Mouse (Mus musculus) erythroid progenitor cell, adult 5-6 weeks (primary cell): ENCODE measurements around the gene Fpr-rs6. TPM values are rescaled to one million over a fixed set of nuclear protein-coding genes. Genes with fewer than 3 reads are reported as not detected.

Experiments used
- ATAC-seq: replicated peaks from 2 replicates; pipeline ENCODE4 v1.8.0; 2016; ENCODE audit warnings: moderate number of reproducible peaks, mild to moderate bottlenecking, moderate TSS enrichment, inconsistent platforms; ENCODE audit not compliant: poor library complexity, low FRiP score, severe bottlenecking
- total RNA-seq, 2 experiments: library from RNA; stranded (forward) in 1 of 2; stranded (reverse) in 1 of 2; fragments of 150-400 nt in 1 of 2; fragments of 186-747, 209-891 nt in 1 of 2; gene quantifications; 2 replicates each; pipeline versions ENCODE4 v1.2.3 to v1.2.4; 2015 to 2017; ENCODE audit warnings: low replicate concordance in 2 of 2

The Fpr-rs6 gene
- total RNA-seq (2015; ENCODE audit: low replicate concordance) (not detected in 2 replicates), total RNA-seq (2017; ENCODE audit: low replicate concordance) (not detected in 2 replicates)

GRCm38 (mm10) chr17:20182997-20183396, at the start of gene Fpr-rs6:
Gene Fpr-rs6, minus strand, starts transcription at chr17:20183097.
- no peak for ATAC-seq

Other genes with a start within 250 kb of the Fpr-rs6 start
- not detected in 2 replicates for gene Vmn2r104, start 134.8 kb downstream of the Fpr-rs6 start, total RNA-seq (2015; ENCODE audit: low replicate concordance)
- gene Vmn2r104, start 134.8 kb downstream of the Fpr-rs6 start, total RNA-seq (2017; ENCODE audit: low replicate concordance): not detected in 2 replicates
- gene Fpr-rs7, start 68.9 kb downstream of the Fpr-rs6 start, total RNA-seq (2015; ENCODE audit: low replicate concordance): not detected in 2 replicates
- not detected in 2 replicates for gene Fpr-rs7, start 68.9 kb downstream of the Fpr-rs6 start, total RNA-seq (2017; ENCODE audit: low replicate concordance)
- gene Vmn2r105, start 52.0 kb upstream of the Fpr-rs6 start, total RNA-seq (2015; ENCODE audit: low replicate concordance): not detected in 2 replicates
- gene Vmn2r105, start 52.0 kb upstream of the Fpr-rs6 start, total RNA-seq (2017; ENCODE audit: low replicate concordance): not detected in 2 replicates
- gene Vmn2r106, start 102.5 kb upstream of the Fpr-rs6 start, total RNA-seq (2015; ENCODE audit: low replicate concordance): not detected in 2 replicates
- gene Vmn2r106, start 102.5 kb upstream of the Fpr-rs6 start, total RNA-seq (2017; ENCODE audit: low replicate concordance): not detected in 2 replicates
- not detected in 2 replicates for gene Vmn2r107, start 162.1 kb upstream of the Fpr-rs6 start, total RNA-seq (2015; ENCODE audit: low replicate concordance)
- gene Vmn2r107, start 162.1 kb upstream of the Fpr-rs6 start, total RNA-seq (2017; ENCODE audit: low replicate concordance): not detected in 2 replicates
- not detected in 2 replicates for gene Vmn1r224, start 231.0 kb upstream of the Fpr-rs6 start, total RNA-seq (2015; ENCODE audit: low replicate concordance)
- not detected in 2 replicates for gene Vmn1r224, start 231.0 kb upstream of the Fpr-rs6 start, total RNA-seq (2017; ENCODE audit: low replicate concordance)